Mouse (Mus musculus) heart, adult 2 months (tissue): Measurements from ENCODE around the gene Acaca. TPM values are rescaled to one million over a fixed set of nuclear protein-coding genes. Genes with fewer than 3 reads are reported as not detected.

Experiments
- DNase-seq, 2 experiments: peaks; one replicate each; pipeline ENCODE4 v3.0.0; 2021
- H3K27ac ChIP-seq: fragments of 200-600 bp; 2 replicates; pipeline ENCODE4 v1.8.1; 2022
- H3K27me3 ChIP-seq: fragments of 200-500 bp; 2 replicates; pipeline ENCODE4 v1.6.1; 2012; ENCODE audit warnings: mild to moderate bottlenecking, low read length, inconsistent platforms, mixed read lengths; ENCODE audit not compliant: control insufficient read depth, insufficient read depth
- H3K36me3 ChIP-seq: fragments of 200-500 bp; 2 replicates; pipeline ENCODE4 v1.6.1; 2012; ENCODE audit warnings: low read length, inconsistent platforms; ENCODE audit not compliant: control insufficient read depth, insufficient read depth
- H3K4me1 ChIP-seq: fragments of 200-500 bp; 2 replicates; pipeline ENCODE4 v1.6.1; 2011; ENCODE audit warnings: low read length; ENCODE audit not compliant: control insufficient read depth, insufficient read depth
- H3K4me3 ChIP-seq: fragments of 200-600 bp; 2 replicates; pipeline ENCODE4 v1.8.1; 2022
- H3K79me2 ChIP-seq: fragments of 200-500 bp; replicated peaks from 2 replicates; pipeline ENCODE4 v1.6.1; 2012; ENCODE audit warnings: mild to moderate bottlenecking, inconsistent platforms, low read length, moderate library complexity, mixed read lengths; ENCODE audit not compliant: control insufficient read depth, insufficient read depth
- H3K9ac ChIP-seq: fragments of 200-500 bp; 2 replicates; pipeline ENCODE4 v1.6.1; 2012; ENCODE audit warnings: low read depth, mild to moderate bottlenecking, control low read depth, inconsistent platforms, low read length, mixed read lengths
- CTCF ChIP-seq: fragments of 200-600 bp; IDR thresholded peaks from 2 replicates; pipeline ENCODE4 v1.8.1; 2022; ENCODE audit warnings: antibody characterized with exemption, mild to moderate bottlenecking, moderate library complexity
- EP300 ChIP-seq: fragments of 200-500 bp; IDR thresholded peaks from 2 replicates; pipeline ENCODE4 v1.6.1; 2011; ENCODE audit warnings: low read depth, low read length, control low read depth; ENCODE audit not compliant: insufficient read depth
- POLR2A ChIP-seq: fragments of 200-500 bp; IDR thresholded peaks from 2 replicates; pipeline ENCODE4 v1.6.1; 2011; ENCODE audit warnings: mild to moderate bottlenecking, low read depth, low read length, control low read depth; ENCODE audit not compliant: insufficient read depth
- WGBS: fragments of 180-500 bp; shearing (Covaris S2); methylation state at CpG from one replicate; pipeline ENCODE4 v1.1.7; 2018; 5-methylcytosine and 5-hydroxymethylcytosine counted together
- intact Hi-C: fragments of 180-260 bp; cut with DNase I; formaldehyde crosslinking; loops from one replicate; pipeline ENCODE4 v1.15.1; 2025
- long read RNA-seq: library from polyadenylated mRNA; stranded (forward); transcript quantifications from one replicate; pipeline ENCODE4 v2.0.0, GENCODE M21; 2021
- polyA plus RNA-seq: library from polyadenylated mRNA; depleted of rRNA; stranded (reverse); fragments of >200 nt; gene quantifications from 2 replicates; pipeline ENCODE4 v1.2.3, GENCODE M21; 2012; rRNA removed
- total RNA-seq, 2 experiments: library from RNA; stranded (reverse); gene quantifications; 2 replicates each; pipeline ENCODE4 v1.2.3; 2021

The Acaca gene
- 10 to 100 TPM; 19.4 to 20.0 TPM for total RNA-seq
- 25.0 and 25.9 TPM in 2 replicates for polyA plus RNA-seq
- long read RNA-seq, partial matches to known transcripts, result 3 of 6 reads
- long read RNA-seq, other reads (novel, unspliced or antisense), result 2 of 6 reads

- H3K9ac ChIP-seq, result peak within 1 kb of the TSS; percentile 97
- no peaks in the 10 kb centered on the region for H3K27me3 ChIP-seq
- under 1% methylated on average over 66 of the region's 83 CpGs for WGBS
- H3K27ac ChIP-seq, result peak within 1 kb of the TSS; percentile 60
- H3K36me3 ChIP-seq, result no peaks in the 10 kb centered on the region
- no peaks in the 10 kb centered on the region for H3K79me2 ChIP-seq
- peak; percentile 86 to 92 for DNase-seq
- H3K4me3 ChIP-seq, result peak within 1 kb of the TSS; percentile 77
- intact Hi-C loops, result loop anchor here (2.0 to 5.0 kb wide), 3 partner anchors 50 to 383 kb away; partner anchors contain the start of genes Aatf and Dusp14
- H3K4me1 ChIP-seq, result peaks cover 2% of the 10 kb centered on the region; the same call in 1 of the 2 replicates
- TF ChIP-seq CTCF (no peak), POLR2A (peak; percentile 48), EP300 (no peak)
Measured at GRCm38 (mm10) chr11:84128943-84129798, at the start of gene Acaca, which contains the start of gene Tada2a. Gene Acaca (plus strand): TSS chr11:84129672. Gene Tada2a (minus strand): TSS chr11:84129600.

GRCm38 (mm10) chr11:84079887-84080286, 49.6 kb upstream of the Acaca start:
- TF ChIP-seq EP300, result no peak
- TF ChIP-seq CTCF, result no peak
- no peak for TF ChIP-seq POLR2A
- Histone ChIP-seq H3K4me3 (no peak overlapping the region), H3K4me1 (no peaks in the 10 kb centered on the region), H3K27ac (no peak overlapping the region), H3K9ac (no peak overlapping the region), H3K79me2 (no peaks in the 10 kb centered on the region), H3K27me3 (no peaks in the 10 kb centered on the region), H3K36me3 (no peaks in the 10 kb centered on the region)
- 56% methylated on average over 4 of the region's 4 CpGs for WGBS
- intact Hi-C loops, result no loop called here
- no peak for DNase-seq

GRCm38 (mm10) chr11:84080327-84080726, 49.1 kb upstream of the Acaca start:
- H3K79me2 ChIP-seq, result no peaks in the 10 kb centered on the region
- TF ChIP-seq CTCF (no peak), POLR2A (no peak), EP300 (no peak)
- 75% methylated on average over 3 of the region's 3 CpGs for WGBS

GRCm38 (mm10) chr11:84081901-84082300, 47.6 kb upstream of the Acaca start:
- intact Hi-C loops, result no loop called here
- H3K36me3 ChIP-seq, result no peaks in the 10 kb centered on the region

More at GRCm38 (mm10) chr11:84080327-84080726, 49.1 kb upstream of the Acaca start:
- Histone ChIP-seq H3K27ac (no peak overlapping the region), H3K4me1 (no peaks in the 10 kb centered on the region), H3K4me3 (no peak overlapping the region), H3K36me3 (no peaks in the 10 kb centered on the region), H3K9ac (no peak overlapping the region), H3K27me3 (no peaks in the 10 kb centered on the region)
- no peak for DNase-seq
- intact Hi-C loops, result no loop called here

GRCm38 (mm10) chr11:84090572-84090971, 38.9 kb upstream of the Acaca start:
- WGBS, result 93% methylated on average over 8 of the region's 8 CpGs
- no peak for DNase-seq
- H3K36me3 ChIP-seq, result no peaks in the 10 kb centered on the region; the same call in 1 of the 2 replicates
- no peaks in the 10 kb centered on the region for H3K4me1 ChIP-seq
- no peaks in the 10 kb centered on the region for H3K79me2 ChIP-seq
- no peak overlapping the region for H3K27ac ChIP-seq
- H3K27me3 ChIP-seq, result no peaks in the 10 kb centered on the region
- TF ChIP-seq POLR2A (no peak), EP300 (no peak), CTCF (no peak)
- no peak overlapping the region for H3K9ac ChIP-seq
- intact Hi-C loops, result no loop called here
- H3K4me3 ChIP-seq, result no peak overlapping the region

More at GRCm38 (mm10) chr11:84081901-84082300, 47.6 kb upstream of the Acaca start:
- Histone ChIP-seq H3K79me2 (no peaks in the 10 kb centered on the region), H3K4me3 (no peak overlapping the region), H3K4me1 (no peaks in the 10 kb centered on the region), H3K9ac (no peak overlapping the region), H3K27ac (no peak overlapping the region), H3K27me3 (no peaks in the 10 kb centered on the region)
- DNase-seq, result no peak
- WGBS, result 97% methylated on average over 5 of the region's 5 CpGs
- no peak for TF ChIP-seq EP300
- TF ChIP-seq POLR2A, result no peak
- TF ChIP-seq CTCF, result no peak

GRCm38 (mm10) chr11:84095084-84095483, 34.4 kb upstream of the Acaca start:
- Histone ChIP-seq H3K4me1 (no peaks in the 10 kb centered on the region), H3K79me2 (no peaks in the 10 kb centered on the region), H3K27ac (no peak overlapping the region), H3K36me3 (no peaks in the 10 kb centered on the region; the same call in 1 of the 2 replicates), H3K9ac (no peak overlapping the region), H3K27me3 (no peaks in the 10 kb centered on the region), H3K4me3 (no peak overlapping the region)
- no peak for TF ChIP-seq POLR2A
- no peak for TF ChIP-seq EP300
- no peak for TF ChIP-seq CTCF
- DNase-seq, result no peak
- intact Hi-C loops, result no loop called here
- 84% methylated on average over 4 of the region's 4 CpGs for WGBS
